Mouse (Mus musculus): ENCODE measurements at regions not wholly inside any gene's neighbourhood (a gene's known extent, or its start where the extent isn't known, plus 50 kb on each side); places are given as distances from the start of the nearest gene placed in this dataset.
A peak's percentile ranks its signal among the peaks of the same experiment; 100 is the strongest.
"Not testable (repeated sequence)": the region's sequence is repeated elsewhere in the genome, so short reads cannot be mapped to it uniquely, and the experiment has no call there.

GRCm38 (mm10) chr15:19242962-19243361, 424.2 kb downstream of the Cdh10 start:
- H3K4me3 ChIP-seq; H3K4me1 ChIP-seq (ENCODE audit: control insufficient read depth, insufficient read depth, low read length); H3K27ac ChIP-seq; H3K9ac ChIP-seq (ENCODE audit: low read depth, low read length); intact Hi-C loops (cut with DNase I); H3K36me3 ChIP-seq (ENCODE audit: control insufficient read depth, insufficient read depth, low read length); H3K27me3 ChIP-seq (ENCODE audit: control insufficient read depth, insufficient read depth, low read length); H3K79me2 ChIP-seq (replicated peaks; ENCODE audit: control insufficient read depth, insufficient read depth, low read length): not testable (repeated sequence)
- 31% methylated on average over 2 of the region's 2 CpGs for WGBS
- DNase-seq, result peak; percentile 14 to 18

- Histone ChIP-seq H3K4me1 (ENCODE audit: control insufficient read depth, insufficient read depth, low read length) (no peaks in the 10 kb centered on the region), H3K79me2 (replicated peaks; ENCODE audit: control insufficient read depth, insufficient read depth, low read length) (no peaks in the 10 kb centered on the region), H3K4me3 (no peak overlapping the region), H3K9ac (ENCODE audit: low read depth, low read length) (no peak overlapping the region), H3K27me3 (ENCODE audit: control insufficient read depth, insufficient read depth, low read length) (no peaks in the 10 kb centered on the region), H3K36me3 (ENCODE audit: control insufficient read depth, insufficient read depth, low read length) (no peaks in the 10 kb centered on the region), H3K27ac (no peak overlapping the region)
- intact Hi-C loops (cut with DNase I), result no loop called here
- WGBS, result 48% methylated on average over 4 of the region's 4 CpGs
- no peak for DNase-seq
- TF ChIP-seq POLR2A (IDR thresholded peaks at IDR 0.05; ENCODE audit: insufficient read depth, low read depth, low read length) (no peak), EP300 (IDR thresholded peaks at IDR 0.05; ENCODE audit: insufficient read depth, low read depth, low read length) (no peak), CTCF (IDR thresholded peaks at IDR 0.05) (no peak)
Observed at GRCm38 (mm10) chr15:19247489-19247888, 428.7 kb downstream of the Cdh10 start.

GRCm38 (mm10) chr15:19275968-19276826, 457.4 kb downstream of the Cdh10 start:
- Histone ChIP-seq H3K27ac (no peak overlapping the region), H3K4me1 (ENCODE audit: control insufficient read depth, insufficient read depth, low read length) (no peaks in the 10 kb centered on the region), H3K4me3 (no peak overlapping the region), H3K9ac (ENCODE audit: low read depth, low read length) (no peak overlapping the region), H3K79me2 (replicated peaks; ENCODE audit: control insufficient read depth, insufficient read depth, low read length) (no peaks in the 10 kb centered on the region), H3K36me3 (ENCODE audit: control insufficient read depth, insufficient read depth, low read length) (no peaks in the 10 kb centered on the region), H3K27me3 (ENCODE audit: control insufficient read depth, insufficient read depth, low read length) (no peaks in the 10 kb centered on the region)
- 45% methylated on average over 10 of the region's 10 CpGs for WGBS
- intact Hi-C loops (cut with DNase I), result loop anchor here (2.0 kb wide), 1 partner anchor 455 kb away; no protein-coding TSS in a partner anchor
- TF ChIP-seq CTCF (IDR thresholded peaks at IDR 0.05) (peak; percentile 71), POLR2A (IDR thresholded peaks at IDR 0.05; ENCODE audit: insufficient read depth, low read depth, low read length) (no peak), EP300 (IDR thresholded peaks at IDR 0.05; ENCODE audit: insufficient read depth, low read depth, low read length) (no peak)
- no peak for DNase-seq

- Histone ChIP-seq H3K27me3 (ENCODE audit: control insufficient read depth, insufficient read depth, low read length) (no peaks in the 10 kb centered on the region), H3K9ac (ENCODE audit: low read depth, low read length) (no peak overlapping the region), H3K36me3 (ENCODE audit: control insufficient read depth, insufficient read depth, low read length) (no peaks in the 10 kb centered on the region), H3K4me1 (ENCODE audit: control insufficient read depth, insufficient read depth, low read length) (no peaks in the 10 kb centered on the region), H3K4me3 (no peak overlapping the region), H3K27ac (no peak overlapping the region), H3K79me2 (replicated peaks; ENCODE audit: control insufficient read depth, insufficient read depth, low read length) (no peaks in the 10 kb centered on the region)
- DNase-seq, result no peak
- intact Hi-C loops (cut with DNase I), result no loop called here
- WGBS, result 89% methylated on average over 1 of the region's 1 CpGs
- TF ChIP-seq EP300 (IDR thresholded peaks at IDR 0.05; ENCODE audit: insufficient read depth, low read depth, low read length) (no peak), CTCF (IDR thresholded peaks at IDR 0.05) (no peak), POLR2A (IDR thresholded peaks at IDR 0.05; ENCODE audit: insufficient read depth, low read depth, low read length) (no peak)
Observed at GRCm38 (mm10) chr15:19316380-19316779, 497.6 kb downstream of the Cdh10 start.

- intact Hi-C loops (cut with DNase I), result no loop called here
- no peaks in the 10 kb centered on the region for H3K27me3 ChIP-seq (ENCODE audit: control insufficient read depth, insufficient read depth, low read length)
- H3K4me3 ChIP-seq, result no peak overlapping the region
- H3K4me1 ChIP-seq (ENCODE audit: control insufficient read depth, insufficient read depth, low read length), result no peaks in the 10 kb centered on the region
- no peaks in the 10 kb centered on the region for H3K36me3 ChIP-seq (ENCODE audit: control insufficient read depth, insufficient read depth, low read length)
- no peak overlapping the region for H3K9ac ChIP-seq (ENCODE audit: low read depth, low read length)
- TF ChIP-seq CTCF (IDR thresholded peaks at IDR 0.05) (no peak), POLR2A (IDR thresholded peaks at IDR 0.05; ENCODE audit: insufficient read depth, low read depth, low read length) (no peak), EP300 (IDR thresholded peaks at IDR 0.05; ENCODE audit: insufficient read depth, low read depth, low read length) (no peak)
- WGBS, result 56% methylated on average over 1 of the region's 1 CpGs
- DNase-seq, result no peak
- no peak overlapping the region for H3K27ac ChIP-seq
- no peaks in the 10 kb centered on the region for H3K79me2 ChIP-seq (replicated peaks; ENCODE audit: control insufficient read depth, insufficient read depth, low read length)
Observed at GRCm38 (mm10) chr15:19356322-19356721, 537.6 kb downstream of the Cdh10 start.

GRCm38 (mm10) chr15:19360650-19361049, 541.9 kb downstream of the Cdh10 start:
- H3K4me1 ChIP-seq (ENCODE audit: control insufficient read depth, insufficient read depth, low read length), result no peaks in the 10 kb centered on the region
- WGBS, result 21% methylated on average over 3 of the region's 3 CpGs
- H3K79me2 ChIP-seq (replicated peaks; ENCODE audit: control insufficient read depth, insufficient read depth, low read length), result no peaks in the 10 kb centered on the region
- DNase-seq, result no peak
- intact Hi-C loops (cut with DNase I), result no loop called here
- H3K36me3 ChIP-seq (ENCODE audit: control insufficient read depth, insufficient read depth, low read length), result no peaks in the 10 kb centered on the region
- H3K9ac ChIP-seq (ENCODE audit: low read depth, low read length), result no peak overlapping the region
- no peak overlapping the region for H3K27ac ChIP-seq
- no peak overlapping the region for H3K4me3 ChIP-seq
- TF ChIP-seq POLR2A (IDR thresholded peaks at IDR 0.05; ENCODE audit: insufficient read depth, low read depth, low read length), result no peak
- no peak for TF ChIP-seq CTCF (IDR thresholded peaks at IDR 0.05)
- no peak for TF ChIP-seq EP300 (IDR thresholded peaks at IDR 0.05; ENCODE audit: insufficient read depth, low read depth, low read length)
- H3K27me3 ChIP-seq (ENCODE audit: control insufficient read depth, insufficient read depth, low read length), result no peaks in the 10 kb centered on the region
